ENCODE assay signal across 7 mouse cellular contexts in the genomic region with DNA sequence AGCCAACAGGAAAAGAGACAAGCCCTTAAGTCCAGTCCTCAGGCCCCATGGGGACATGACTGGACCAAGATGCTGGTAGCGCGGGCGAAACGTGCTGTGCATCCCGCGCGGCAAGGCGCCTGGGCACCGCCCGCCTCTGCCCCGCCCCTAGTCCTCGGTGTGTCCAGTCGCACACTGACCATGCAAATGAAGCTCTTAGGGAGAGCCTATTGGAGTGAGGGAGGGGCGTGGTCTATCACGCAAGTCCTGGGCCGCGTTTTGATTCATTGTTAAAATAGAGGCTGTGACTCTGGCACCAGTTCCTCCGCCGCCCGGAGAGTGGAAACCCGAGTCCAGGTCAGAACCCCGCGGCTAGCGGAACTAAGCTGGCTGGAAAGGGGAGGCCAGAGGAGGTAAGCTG. TPM values are rescaled to one million over a fixed set of nuclear protein-coding genes. Genes with fewer than 3 reads are reported as not detected.
DNase-seq lines count a peak whose midpoint lies in the region; ATAC-seq and TF ChIP-seq lines count a peak whose summit lies in the region.

A gene (plus strand): TSS at position 68 of the 400 bp plus-strand sequence.

- H3K9me3 ChIP-seq in embryonic facial prominence, embryonic 11.5 days (replicated peaks; ENCODE audit: control insufficient read depth, low read length): no peaks in the 10 kb centered on the region
- H3K9me3 ChIP-seq in intestine, postnatal 0 days (ENCODE audit: control insufficient read depth): no peaks in the 10 kb centered on the region
- H3K9me3 ChIP-seq in limb, embryonic 11.5 days (ENCODE audit: control insufficient read depth, low read length): no peaks in the 10 kb centered on the region
- H3K9me3 ChIP-seq in midbrain, embryonic 13.5 days: no peaks in the 10 kb centered on the region

- TF ChIP-seq CTCF in intestine, postnatal 0 days (IDR thresholded peaks at IDR 0.05; ENCODE audit: low read depth): no peak

- ATAC-seq in embryonic facial prominence, embryonic 11.5 days (replicated peaks; ENCODE audit: insufficient number of reproducible peaks, low FRiP score, low TSS enrichment, low read depth): peak; percentile 96
- peak; percentile 90 for ATAC-seq in intestine, postnatal 0 days
- ATAC-seq in limb, embryonic 11.5 days (ENCODE audit: insufficient number of reproducible peaks, low FRiP score, low TSS enrichment, low read depth): peak; percentile 98
- peak; percentile 98 for ATAC-seq in midbrain, embryonic 13.5 days

- no peaks in the 10 kb centered on the region for H3K27me3 ChIP-seq in embryonic facial prominence, embryonic 11.5 days (ENCODE audit: control insufficient read depth, insufficient read depth, low read length)
- peaks cover 5% of the 10 kb centered on the region; the same call in 1 of the 2 replicates for H3K27me3 ChIP-seq in intestine, postnatal 0 days (replicated peaks; ENCODE audit: control insufficient read depth, insufficient read depth, low read length)
- no peaks in the 10 kb centered on the region for H3K27me3 ChIP-seq in limb, embryonic 11.5 days (ENCODE audit: control insufficient read depth, insufficient read depth, low read length)
- peaks cover 17% of the 10 kb centered on the region; the same call in 1 of the 2 replicates for H3K27me3 ChIP-seq in midbrain, embryonic 13.5 days

- no peaks in the 10 kb centered on the region; the same call in none of the 2 replicates for H3K4me1 ChIP-seq in embryonic facial prominence, embryonic 11.5 days (ENCODE audit: control insufficient read depth, insufficient read depth, low read length)
- H3K4me1 ChIP-seq in intestine, postnatal 0 days (replicated peaks; ENCODE audit: control insufficient read depth, insufficient read depth, low read length): no peaks in the 10 kb centered on the region
- H3K4me1 ChIP-seq in limb, embryonic 11.5 days (ENCODE audit: control insufficient read depth, insufficient read depth, low read length): peaks cover 7% of the 10 kb centered on the region
- peaks cover 31% of the 10 kb centered on the region for H3K4me1 ChIP-seq in midbrain, embryonic 13.5 days (replicated peaks)

- no peak within 1 kb of the TSS for H3K27ac ChIP-seq in embryonic facial prominence, embryonic 11.5 days (replicated peaks; ENCODE audit: low read depth, low read length)
- no peak within 1 kb of the TSS for H3K27ac ChIP-seq in intestine, postnatal 0 days (ENCODE audit: low read depth, low read length)
- peak within 1 kb of the TSS; percentile 53; the same call in 1 of the 2 replicates for H3K27ac ChIP-seq in limb, embryonic 11.5 days (replicated peaks; ENCODE audit: low read depth, low read length)
- peak within 1 kb of the TSS; percentile 77 for H3K27ac ChIP-seq in midbrain, embryonic 13.5 days

- H3K4me3 ChIP-seq in embryonic facial prominence, embryonic 11.5 days (ENCODE audit: low read depth, low read length): peak within 1 kb of the TSS; percentile 52
- peak within 1 kb of the TSS; percentile 23 for H3K4me3 ChIP-seq in intestine, postnatal 0 days (ENCODE audit: low read depth, low read length)
- peak within 1 kb of the TSS; percentile 39 for H3K4me3 ChIP-seq in limb, embryonic 11.5 days (ENCODE audit: low read depth, low read length)
- peak within 1 kb of the TSS; percentile 58 for H3K4me3 ChIP-seq in midbrain, embryonic 13.5 days (replicated peaks)

- under 1% methylated on average over 24 of the region's 24 CpGs for WGBS in embryonic facial prominence, embryonic 11.5 days
- under 1% methylated on average over 24 of the region's 24 CpGs for WGBS in intestine, postnatal 0 days
- WGBS in limb, embryonic 11.5 days: under 1% methylated on average over 24 of the region's 24 CpGs
- WGBS in midbrain, embryonic 13.5 days: under 1% methylated on average over 24 of the region's 24 CpGs

- peak within 1 kb of the TSS; percentile 66 for H3K9ac ChIP-seq in embryonic facial prominence, embryonic 11.5 days (replicated peaks; ENCODE audit: low read length)
- H3K9ac ChIP-seq in intestine, postnatal 0 days (ENCODE audit: low read depth, low read length): peak within 1 kb of the TSS; percentile 31; the same call in 1 of the 2 replicates
- H3K9ac ChIP-seq in limb, embryonic 11.5 days (ENCODE audit: low read length): peak within 1 kb of the TSS; percentile 65
- peak within 1 kb of the TSS; percentile 77 for H3K9ac ChIP-seq in midbrain, embryonic 13.5 days (replicated peaks)

- H3K36me3 ChIP-seq in embryonic facial prominence, embryonic 11.5 days (replicated peaks; ENCODE audit: control insufficient read depth, insufficient read depth, low read depth, low read length): no peaks in the 10 kb centered on the region; the same call in 1 of the 2 replicates
- H3K36me3 ChIP-seq in intestine, postnatal 0 days (ENCODE audit: control insufficient read depth, insufficient read depth): no peaks in the 10 kb centered on the region
- H3K36me3 ChIP-seq in limb, embryonic 11.5 days (ENCODE audit: control insufficient read depth, insufficient read depth, low read length): no peaks in the 10 kb centered on the region
- peaks cover 18% of the 10 kb centered on the region for H3K36me3 ChIP-seq in midbrain, embryonic 13.5 days

- DNase-seq in adrenal gland, postnatal 25 days: peak; percentile 86
- peak; percentile 98 for DNase-seq in embryonic facial prominence, embryonic 11.5 days (ENCODE audit: low spot score)
- DNase-seq in gonadal fat pad, adult 2 months (ENCODE audit: low read depth): no peak
- peak; percentile 91 for DNase-seq in limb, embryonic 11.5 days (ENCODE audit: low spot score)
- peak; percentile 32 to 50 for DNase-seq in spleen, adult 18-20 months

- peak within 1 kb of the TSS; percentile 42 for H3K4me2 ChIP-seq in embryonic facial prominence, embryonic 11.5 days (ENCODE audit: low read depth, low read length)
- peak within 1 kb of the TSS; percentile 68 for H3K4me2 ChIP-seq in intestine, postnatal 0 days (replicated peaks; ENCODE audit: low read depth)
- H3K4me2 ChIP-seq in limb, embryonic 11.5 days (ENCODE audit: low read depth, severe bottlenecking): peak within 1 kb of the TSS; percentile 72
- peak within 1 kb of the TSS; percentile 75 for H3K4me2 ChIP-seq in midbrain, embryonic 13.5 days (replicated peaks)

RNA-seq across cellular contexts. Expression of the gene that starts here (rescaled TPM):
- total RNA-seq in adrenal gland, postnatal 25 days (2021): 113 and 114 TPM in 2 replicates
- polyA plus RNA-seq in embryonic facial prominence, embryonic 11.5 days (2014; fragmentation: Nextera tagmentation; extraction: Ambion mirVana): 33.4 and 36.9 TPM in 2 replicates
- 57.0 and 69.1 TPM in 2 replicates for polyA plus RNA-seq in gonadal fat pad, adult 2 months (2012; rRNA removed)
- polyA plus RNA-seq in intestine, postnatal 0 days (2015; fragmentation: Nextera tagmentation; extraction: Ambion mirVana): 35.2 and 39.4 TPM in 2 replicates
- polyA plus RNA-seq in limb, embryonic 11.5 days (2014; fragmentation: Nextera tagmentation; extraction: Ambion mirVana): 47.9 and 50.8 TPM in 2 replicates
- 38.3 and 42.6 TPM in 2 replicates for polyA plus RNA-seq in midbrain, embryonic 13.5 days (2015; fragmentation: Nextera tagmentation; extraction: Ambion mirVana)

Comparison
In these comparisons a context has a peak if more than half of its experiments do, and no peak if none do; other contexts are left out.
1. H3K27ac ChIP-seq: peak in limb, embryonic 11.5 days (single experiment) and midbrain, embryonic 13.5 days (single experiment); none in embryonic facial prominence, embryonic 11.5 days (single experiment) and intestine, postnatal 0 days (single experiment).
2. Peak in every context shown above with its lines, with median percentiles within 50 percentile points of each other: ATAC-seq, H3K4me2 ChIP-seq, H3K4me3 ChIP-seq and H3K9ac ChIP-seq.